Mouse (Mus musculus): ENCODE data around the gene Ralgapb.

GRCm38 (mm10) chr2:158361678-158362320 lies 47.8 kb upstream of the Ralgapb start:
- TF ChIP-seq CTCF (IDR thresholded peaks at IDR 0.05; ENCODE audit: extremely low read depth, insufficient read depth, low read length) (0 out of 2 replicates have a peak, but pooled peaks have one; percentile 33), POLR2A (IDR thresholded peaks at IDR 0.05; ENCODE audit: extremely low read depth, insufficient read depth, low read length) (no peak)

Measured in cortical plate, adult 2 months (tissue).